35 mouse cellular contexts compared by ENCODE assay signal in the genomic region with DNA sequence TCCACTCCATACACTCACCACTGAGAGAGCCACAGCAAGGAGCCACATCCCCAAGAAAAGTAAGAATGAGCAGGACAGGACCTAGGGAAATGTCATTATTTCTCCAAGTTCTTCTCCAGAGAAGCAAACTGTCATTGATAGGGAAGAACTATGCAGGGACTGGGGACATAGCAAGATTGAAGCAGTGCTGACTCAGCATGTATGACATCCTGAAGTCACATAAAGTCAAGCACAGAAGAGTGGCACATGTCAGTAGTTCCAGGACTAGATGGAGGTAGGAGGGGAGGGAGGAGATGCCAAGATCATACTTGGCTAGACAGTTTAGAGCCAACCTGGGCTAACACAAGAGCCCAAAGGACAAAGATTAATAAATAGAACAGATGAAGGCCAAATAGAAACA.
"Had no signal": no experiment of that assay in that cellular context is flagged by ENCODE, and none has a peak within 500 bp of the region (broad histone marks: within the 10 kb centered on the region; RNA-seq: fewer than 3 reads in every experiment).

No protein-coding gene starts in this region.

- H3K9me3 ChIP-seq: heart, embryonic 10.5 days; heart, embryonic 12.5 days; heart, embryonic 15.5 days; hindbrain, embryonic 10.5 days; hindbrain, embryonic 12.5 days; hindbrain, embryonic 13.5 days; hindbrain, embryonic 15.5 days; intestine, embryonic 15.5 days; kidney, embryonic 15.5 days had no signal

- H3K36me3 ChIP-seq: heart, embryonic 10.5 days; heart, embryonic 12.5 days; heart, embryonic 13.5 days; heart, embryonic 15.5 days; hindbrain, embryonic 10.5 days; hindbrain, embryonic 12.5 days; hindbrain, embryonic 13.5 days; hindbrain, embryonic 15.5 days; intestine, embryonic 15.5 days; kidney, embryonic 15.5 days had no signal

- H3K4me1 ChIP-seq: heart, embryonic 10.5 days; heart, embryonic 12.5 days; heart, embryonic 13.5 days; heart, embryonic 15.5 days; hindbrain, embryonic 10.5 days; hindbrain, embryonic 12.5 days; hindbrain, embryonic 13.5 days; hindbrain, embryonic 15.5 days; intestine, embryonic 15.5 days; kidney, embryonic 15.5 days had no signal

- H3K9ac ChIP-seq: heart, embryonic 12.5 days; heart, embryonic 13.5 days; heart, embryonic 15.5 days; hindbrain, embryonic 12.5 days; hindbrain, embryonic 13.5 days; hindbrain, embryonic 14.5 days; hindbrain, embryonic 15.5 days; intestine, embryonic 15.5 days; kidney, embryonic 15.5 days had no signal

- H3K27me3 ChIP-seq: heart, embryonic 12.5 days; heart, embryonic 13.5 days; heart, embryonic 15.5 days; hindbrain, embryonic 12.5 days; hindbrain, embryonic 13.5 days; hindbrain, embryonic 15.5 days; intestine, embryonic 15.5 days; kidney, embryonic 15.5 days had no signal

- H3K4me3 ChIP-seq: heart, embryonic 10.5 days; heart, embryonic 12.5 days; heart, embryonic 13.5 days; heart, embryonic 15.5 days; hindbrain, embryonic 10.5 days; hindbrain, embryonic 12.5 days; hindbrain, embryonic 13.5 days; hindbrain, embryonic 15.5 days; intestine, embryonic 15.5 days; kidney, embryonic 15.5 days; layer of hippocampus, adult 2 months had no signal

- H3K27ac ChIP-seq: heart, embryonic 10.5 days; heart, embryonic 13.5 days; heart, embryonic 15.5 days; hindbrain, embryonic 10.5 days; hindbrain, embryonic 12.5 days; hindbrain, embryonic 13.5 days; hindbrain, embryonic 14.5 days; hindbrain, embryonic 15.5 days; hindbrain, postnatal 0 days; intestine, embryonic 15.5 days; kidney, embryonic 15.5 days; kidney, postnatal 0 days; layer of hippocampus, adult 2 months had no signal

- H3K4me2 ChIP-seq: heart, embryonic 11.5 days; heart, embryonic 12.5 days; heart, embryonic 13.5 days; heart, embryonic 15.5 days; hindbrain, embryonic 12.5 days; hindbrain, embryonic 13.5 days; hindbrain, embryonic 14.5 days; hindbrain, embryonic 15.5 days; intestine, embryonic 15.5 days; kidney, embryonic 15.5 days had no signal

- DNase-seq: heart, postnatal 10 days; heart, postnatal 14 days; heart, postnatal 36 days; heart, postnatal 4 days; kidney, adult 11 months; kidney, adult 18-20 months; kidney, adult 2 months; kidney, adult 8-10 months; kidney, adult 9 months; kidney, postnatal 10 days; kidney, postnatal 14 days; kidney, postnatal 25 days; kidney, postnatal 36 days; kidney, postnatal 4 days; layer of hippocampus, adult 9-11 months; layer of hippocampus, postnatal 36 days had no signal

- ATAC-seq: hindbrain, embryonic 16.5 days; hindbrain, postnatal 0 days; inflammation-experienced regulatory T-cells, adult 6 months; intestine, embryonic 15.5 days; intestine, embryonic 16.5 days; intestine, postnatal 0 days had no signal
